Mouse (Mus musculus) bone marrow macrophage, adult 2 months (primary cell): Measurements from ENCODE around the gene Sap18b.

ENCODE experiments used
- CTCF ChIP-seq: IDR thresholded peaks from 2 replicates; pipeline ENCODE4 v1.5.1; 2012; ENCODE audit warnings: low read depth, mild to moderate bottlenecking, low read length, moderate library complexity
- POLR2A ChIP-seq: IDR thresholded peaks from 2 replicates; pipeline ENCODE4 v1.6.1; 2012; ENCODE audit warnings: mild to moderate bottlenecking, low read depth, low read length, borderline replicate concordance

- no peak for TF ChIP-seq POLR2A
- no peak for TF ChIP-seq CTCF
Measured at GRCm38 (mm10) chr8:95807331-95807843, 17.8 kb upstream of the Sap18b start, which contains the start of gene Cnot1.
